ENCODE assay signal across 8 mouse cellular contexts in the genomic region with DNA sequence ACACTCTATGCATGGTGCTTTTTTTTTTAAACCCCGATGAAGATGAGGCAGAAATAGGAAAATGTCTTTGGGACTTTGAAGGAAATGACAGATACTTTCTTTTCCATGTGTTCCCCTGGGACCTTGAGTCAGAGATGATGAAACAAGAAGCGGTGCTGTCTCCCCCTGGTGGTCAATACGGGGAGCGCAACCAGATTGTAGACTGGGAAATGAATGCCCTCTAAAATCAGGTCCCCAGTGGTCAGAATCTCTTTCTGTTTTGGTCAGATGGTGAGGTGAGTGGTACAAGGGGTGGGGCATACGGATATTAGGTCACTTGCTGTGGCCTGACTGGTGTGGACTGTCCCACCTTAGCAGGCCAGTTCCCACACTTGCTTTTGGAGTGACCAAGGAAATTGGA. TPM values are rescaled to one million over a fixed set of nuclear protein-coding genes. Genes with fewer than 3 reads are reported as not detected.
A peak's percentile ranks its signal among the peaks of the same experiment; 100 is the strongest.
DNase-seq lines count a peak whose midpoint lies in the region; ATAC-seq and TF ChIP-seq lines count a peak whose summit lies in the region.

No protein-coding gene starts in this region.

- H3K9me3 ChIP-seq in intestine, embryonic 15.5 days, result no peaks in the 10 kb centered on the region
- H3K9me3 ChIP-seq in limb, embryonic 14.5 days (ENCODE audit: control insufficient read depth, low read length), result no peaks in the 10 kb centered on the region

- H3K4me3 ChIP-seq in intestine, embryonic 15.5 days (replicated peaks), result no peak overlapping the region
- H3K4me3 ChIP-seq in limb, embryonic 14.5 days (replicated peaks; ENCODE audit: low read length), result no peak overlapping the region

- ATAC-seq in erythroblast, adult 5-6 weeks (replicated peaks; ENCODE audit: low FRiP score, poor library complexity, severe bottlenecking), result peak; percentile 71
- ATAC-seq in intestine, embryonic 15.5 days, result 0 out of 2 replicates have a peak, but pooled peaks have one; percentile 10
- ATAC-seq in limb, embryonic 14.5 days (ENCODE audit: low FRiP score, low read depth), result no peak

- DNase-seq in ovary, postnatal 10 days (ENCODE audit: low spot score), result peak; percentile 47
- no peak for DNase-seq in ovary, adult 18-20 months (ENCODE audit: low spot score)
- DNase-seq in brain, adult 2 months (ENCODE audit: low read depth, low spot score), result peak; percentile 66
- peak; percentile 61 for DNase-seq in limb, embryonic 14.5 days (ENCODE audit: low spot score)
- peak; percentile 66 for DNase-seq in ovary, postnatal 36 days (ENCODE audit: low spot score)
- DNase-seq in thymus, postnatal 36 days, result peak; percentile 47 to 59

- no peaks in the 10 kb centered on the region for H3K27me3 ChIP-seq in intestine, embryonic 15.5 days (replicated peaks)
- H3K27me3 ChIP-seq in limb, embryonic 14.5 days (ENCODE audit: control insufficient read depth, insufficient read depth, low read length), result no peaks in the 10 kb centered on the region

- no peak overlapping the region for H3K9ac ChIP-seq in intestine, embryonic 15.5 days
- H3K9ac ChIP-seq in limb, embryonic 14.5 days (ENCODE audit: low read depth, low read length, severe bottlenecking), result no peak overlapping the region

- H3K4me1 ChIP-seq in intestine, embryonic 15.5 days (replicated peaks), result no peaks in the 10 kb centered on the region
- H3K4me1 ChIP-seq in limb, embryonic 14.5 days (ENCODE audit: control insufficient read depth, insufficient read depth, low read length), result no peaks in the 10 kb centered on the region

- H3K4me2 ChIP-seq in intestine, embryonic 15.5 days (replicated peaks), result no peak overlapping the region
- no peak overlapping the region for H3K4me2 ChIP-seq in limb, embryonic 14.5 days (replicated peaks; ENCODE audit: low read depth, low read length, severe bottlenecking)

- no peaks in the 10 kb centered on the region for H3K36me3 ChIP-seq in intestine, embryonic 15.5 days
- no peaks in the 10 kb centered on the region for H3K36me3 ChIP-seq in limb, embryonic 14.5 days (ENCODE audit: control insufficient read depth, insufficient read depth, low read length)

- no peak for TF ChIP-seq POLR2A in limb, embryonic 14.5 days (IDR thresholded peaks at IDR 0.05; ENCODE audit: borderline replicate concordance, extremely low read depth, insufficient read depth, insufficient read length)

- H3K27ac ChIP-seq in intestine, embryonic 15.5 days, result no peak overlapping the region
- H3K27ac ChIP-seq in limb, embryonic 14.5 days (replicated peaks; ENCODE audit: low read depth, low read length), result no peak overlapping the region

- WGBS in intestine, embryonic 15.5 days, result 6% methylated on average over 5 of the region's 5 CpGs
- WGBS in limb, embryonic 14.5 days, result 8% methylated on average over 5 of the region's 5 CpGs

RNA-seq across cellular contexts. Expression of gene Fahd2a, which starts 9.4 kb away (rescaled TPM):
- 12.7 and 21.1 TPM in 2 replicates for total RNA-seq in erythroblast, adult 5-6 weeks (2015; ENCODE audit: low replicate concordance)
- total RNA-seq in erythroblast, adult 5-6 weeks (2017; ENCODE audit: low replicate concordance), result 0.42 TPM in 1 of 2 replicates, not detected in the other
- polyA plus RNA-seq in intestine, embryonic 15.5 days (2015; fragmentation: Nextera tagmentation; extraction: Ambion mirVana), result 19.0 and 23.0 TPM in 2 replicates
- polyA plus RNA-seq in limb, embryonic 14.5 days (2012; rRNA removed), result 14.6 and 22.2 TPM in 2 replicates
- polyA plus RNA-seq in limb, embryonic 14.5 days (2014; fragmentation: Nextera tagmentation; extraction: Ambion mirVana), result 20.8 and 24.9 TPM in 2 replicates

RNA-seq across cellular contexts. Expression of gene Gpat2, which starts 28.8 kb away (rescaled TPM):
- total RNA-seq in erythroblast, adult 5-6 weeks (2015; ENCODE audit: low replicate concordance), result not detected in 2 replicates
- total RNA-seq in erythroblast, adult 5-6 weeks (2017; ENCODE audit: low replicate concordance), result not detected in 2 replicates
- polyA plus RNA-seq in intestine, embryonic 15.5 days (2015; fragmentation: Nextera tagmentation; extraction: Ambion mirVana), result 0.15 and 0.16 TPM in 2 replicates
- 0.31 and 0.37 TPM in 2 replicates for polyA plus RNA-seq in limb, embryonic 14.5 days (2012; rRNA removed)
- 0.14 and 0.39 TPM in 2 replicates for polyA plus RNA-seq in limb, embryonic 14.5 days (2014; fragmentation: Nextera tagmentation; extraction: Ambion mirVana)
